24 mouse cellular contexts compared by ENCODE assay signal in the genomic region with DNA sequence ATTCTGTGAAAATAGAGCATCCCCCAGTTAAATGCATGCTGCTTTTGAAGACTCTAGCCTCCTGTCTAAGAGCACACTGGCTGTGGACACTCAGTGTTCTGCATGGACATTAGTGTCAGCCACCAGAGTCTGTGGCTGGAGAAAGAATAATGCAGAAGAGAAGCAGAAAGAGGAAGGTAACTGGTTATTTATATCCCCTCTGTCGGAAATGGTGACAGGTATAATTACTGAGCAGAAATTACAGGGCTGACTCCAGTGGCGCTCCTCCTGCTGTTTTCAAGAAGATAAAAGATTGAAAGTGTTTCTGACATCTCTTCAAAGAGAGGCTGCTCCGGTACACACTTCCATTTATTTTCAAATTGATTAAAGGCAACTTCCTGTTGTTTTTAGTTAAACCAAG.
A peak's percentile ranks its signal among the peaks of the same experiment; 100 is the strongest.
DNase-seq lines count a peak whose midpoint lies in the region; ATAC-seq and TF ChIP-seq lines count a peak whose summit lies in the region.
"Had no signal": no experiment of that assay in that cellular context is flagged by ENCODE, and none has a peak within 500 bp of the region (broad histone marks: within the 10 kb centered on the region; RNA-seq: fewer than 3 reads in every experiment).

No protein-coding gene starts in this region.

- 0 out of 2 replicates have a peak, but pooled peaks cover 4% of the 10 kb centered on the region for H3K4me1 ChIP-seq in hindbrain, embryonic 14.5 days (replicated peaks; ENCODE audit: control insufficient read depth, insufficient read depth, low read length)
- H3K4me1 ChIP-seq in hindbrain, embryonic 11.5 days (replicated peaks; ENCODE audit: control insufficient read depth, insufficient read depth, low read length): no peaks in the 10 kb centered on the region
- H3K4me1 ChIP-seq in neural tube, embryonic 13.5 days (replicated peaks): peaks cover 8% of the 10 kb centered on the region
- 0 out of 2 replicates have a peak, but pooled peaks cover 5% of the 10 kb centered on the region for H3K4me1 ChIP-seq in neural tube, embryonic 15.5 days
- no peaks in the 10 kb centered on the region for H3K4me1 ChIP-seq in lung, adult 2 months (ENCODE audit: control insufficient read depth, insufficient read depth, low read length)
- H3K4me1 ChIP-seq: megakaryocyte, embryonic 14.5 days had no signal

- ATAC-seq in hindbrain, embryonic 14.5 days (ENCODE audit: low FRiP score): no peak
- ATAC-seq in hindbrain, embryonic 11.5 days (ENCODE audit: low FRiP score): no peak
- no peak for ATAC-seq in neural tube, embryonic 13.5 days (ENCODE audit: low read depth)
- no peak for ATAC-seq in neural tube, embryonic 15.5 days (ENCODE audit: low FRiP score)
- ATAC-seq: CD4-positive, CD25-positive, alpha-beta regulatory T cell, adult 4 months; Patski had no signal

- H3K27me3 ChIP-seq in hindbrain, embryonic 14.5 days (ENCODE audit: control insufficient read depth, insufficient read depth, low read length): no peaks in the 10 kb centered on the region
- no peaks in the 10 kb centered on the region for H3K27me3 ChIP-seq in hindbrain, embryonic 11.5 days (ENCODE audit: control insufficient read depth, insufficient read depth, low read length)
- H3K27me3 ChIP-seq in neural tube, embryonic 13.5 days: no peaks in the 10 kb centered on the region
- H3K27me3 ChIP-seq in neural tube, embryonic 15.5 days (replicated peaks): no peaks in the 10 kb centered on the region
- H3K27me3 ChIP-seq: megakaryocyte, embryonic 14.5 days; Patski had no signal

- no peak overlapping the region for H3K9ac ChIP-seq in hindbrain, embryonic 14.5 days
- no peak overlapping the region for H3K9ac ChIP-seq in hindbrain, embryonic 11.5 days (ENCODE audit: low read depth, low read length)
- H3K9ac ChIP-seq in neural tube, embryonic 13.5 days: no peak overlapping the region
- H3K9ac ChIP-seq in neural tube, embryonic 15.5 days (replicated peaks): no peak overlapping the region

- H3K27ac ChIP-seq in hindbrain, embryonic 14.5 days: peak overlapping the region; percentile 14; the same call in 1 of the 2 replicates
- H3K27ac ChIP-seq in hindbrain, embryonic 11.5 days (ENCODE audit: low read depth, low read length): no peak overlapping the region
- 0 out of 2 replicates have a peak overlapping the region, but pooled peaks have one; percentile 13 for H3K27ac ChIP-seq in neural tube, embryonic 13.5 days (replicated peaks)
- no peak overlapping the region for H3K27ac ChIP-seq in neural tube, embryonic 15.5 days (replicated peaks)
- H3K27ac ChIP-seq: embryonic facial prominence, embryonic 10.5 days; left cerebral cortex, adult 2 months had no signal

- no peaks in the 10 kb centered on the region for H3K36me3 ChIP-seq in hindbrain, embryonic 14.5 days (replicated peaks; ENCODE audit: control insufficient read depth, insufficient read depth)
- H3K36me3 ChIP-seq in hindbrain, embryonic 11.5 days (ENCODE audit: control insufficient read depth, insufficient read depth, low read length): no peaks in the 10 kb centered on the region
- H3K36me3 ChIP-seq in neural tube, embryonic 13.5 days: no peaks in the 10 kb centered on the region
- no peaks in the 10 kb centered on the region for H3K36me3 ChIP-seq in neural tube, embryonic 15.5 days
- H3K36me3 ChIP-seq: embryonic facial prominence, embryonic 10.5 days had no signal

- 47% methylated on average over 3 of the region's 3 CpGs for WGBS in hindbrain, embryonic 14.5 days
- 63% methylated on average over 3 of the region's 3 CpGs for WGBS in hindbrain, embryonic 11.5 days
- 44% methylated on average over 3 of the region's 3 CpGs for WGBS in neural tube, embryonic 13.5 days
- WGBS in neural tube, embryonic 15.5 days: 25% methylated on average over 3 of the region's 3 CpGs
- WGBS in lung, adult 2 months: 25% methylated on average over 3 of the region's 3 CpGs

- TF ChIP-seq CTCF in lung, adult 2 months (IDR thresholded peaks at IDR 0.05; ENCODE audit: insufficient read depth, low read length): no peak

- DNase-seq in embryo, embryonic 9.5 days (ENCODE audit: extremely low spot score): peak; percentile 1
- no peak for DNase-seq in embryo, embryonic 11 days
- peak; percentile 30 for DNase-seq in hindbrain, embryonic 14.5 days (ENCODE audit: low spot score)
- DNase-seq in hindbrain, embryonic 11.5 days (ENCODE audit: low spot score): no peak
- DNase-seq in adrenal gland, postnatal 25 days: no peak
- DNase-seq in lung, adult 2 months: no peak
- DNase-seq: adrenal gland, adult 8-10 months; cerebellum, adult 11-12 months; cerebellum, postnatal 14 days; gastrocnemius, postnatal 10 days; heart, postnatal 10 days; kidney, adult 18-20 months; kidney, postnatal 36 days; lung, adult 18-20 months; right cerebral cortex, postnatal 25 days; thymus, postnatal 4 days had no signal

- no peak overlapping the region for H3K4me2 ChIP-seq in hindbrain, embryonic 14.5 days (replicated peaks)
- no peak overlapping the region for H3K4me2 ChIP-seq in hindbrain, embryonic 11.5 days (replicated peaks; ENCODE audit: low read depth, low read length)
- no peak overlapping the region for H3K4me2 ChIP-seq in neural tube, embryonic 13.5 days
- no peak overlapping the region for H3K4me2 ChIP-seq in neural tube, embryonic 15.5 days
- H3K4me2 ChIP-seq: liver, embryonic 11.5 days had no signal

- H3K9me3 ChIP-seq in hindbrain, embryonic 14.5 days (ENCODE audit: control insufficient read depth, low read length): no peaks in the 10 kb centered on the region
- no peaks in the 10 kb centered on the region for H3K9me3 ChIP-seq in hindbrain, embryonic 11.5 days (ENCODE audit: control insufficient read depth, low read length)
- no peaks in the 10 kb centered on the region for H3K9me3 ChIP-seq in neural tube, embryonic 13.5 days
- no peaks in the 10 kb centered on the region for H3K9me3 ChIP-seq in neural tube, embryonic 15.5 days (replicated peaks)
- H3K9me3 ChIP-seq: embryonic facial prominence, embryonic 10.5 days; megakaryocyte, embryonic 14.5 days had no signal

- TF ChIP-seq POLR2A in lung, adult 2 months (IDR thresholded peaks at IDR 0.05; ENCODE audit: borderline replicate concordance, extremely low read depth, low read depth, low read length): no peak

- no peak overlapping the region for H3K4me3 ChIP-seq in hindbrain, embryonic 14.5 days (replicated peaks; ENCODE audit: low read length)
- H3K4me3 ChIP-seq in hindbrain, embryonic 11.5 days (ENCODE audit: low read depth, low read length): no peak overlapping the region
- H3K4me3 ChIP-seq in neural tube, embryonic 13.5 days: no peak overlapping the region
- H3K4me3 ChIP-seq in neural tube, embryonic 15.5 days (replicated peaks): no peak overlapping the region
- no peak overlapping the region for H3K4me3 ChIP-seq in lung, adult 2 months (replicated peaks; ENCODE audit: extremely low read depth, low read depth, low read length)
- H3K4me3 ChIP-seq: embryonic facial prominence, embryonic 10.5 days; left cerebral cortex, adult 2 months; megakaryocyte, embryonic 14.5 days had no signal

Comparison
In these comparisons a context has a peak if more than half of its experiments do, and no peak if none do; other contexts are left out.
1. DNase-seq: peak in embryo, embryonic 9.5 days (single experiment) and hindbrain, embryonic 14.5 days (single experiment); none in embryo, embryonic 11 days (single experiment), hindbrain, embryonic 11.5 days (single experiment), adrenal gland, postnatal 25 days (single experiment) and lung, adult 2 months (single experiment).
2. H3K27ac ChIP-seq: peak in hindbrain, embryonic 14.5 days (single experiment) and neural tube, embryonic 13.5 days (single experiment); none in hindbrain, embryonic 11.5 days (single experiment) and neural tube, embryonic 15.5 days (single experiment).